Mouse (Mus musculus) bone marrow macrophage, adult 2 months (primary cell): Measurements from ENCODE around the gene Trim69.

Source experiments
- CTCF ChIP-seq: IDR thresholded peaks from 2 replicates; pipeline ENCODE4 v1.5.1; 2012; ENCODE audit warnings: low read depth, mild to moderate bottlenecking, low read length, moderate library complexity
- POLR2A ChIP-seq: IDR thresholded peaks from 2 replicates; pipeline ENCODE4 v1.6.1; 2012; ENCODE audit warnings: mild to moderate bottlenecking, low read depth, low read length, borderline replicate concordance

DNA sequence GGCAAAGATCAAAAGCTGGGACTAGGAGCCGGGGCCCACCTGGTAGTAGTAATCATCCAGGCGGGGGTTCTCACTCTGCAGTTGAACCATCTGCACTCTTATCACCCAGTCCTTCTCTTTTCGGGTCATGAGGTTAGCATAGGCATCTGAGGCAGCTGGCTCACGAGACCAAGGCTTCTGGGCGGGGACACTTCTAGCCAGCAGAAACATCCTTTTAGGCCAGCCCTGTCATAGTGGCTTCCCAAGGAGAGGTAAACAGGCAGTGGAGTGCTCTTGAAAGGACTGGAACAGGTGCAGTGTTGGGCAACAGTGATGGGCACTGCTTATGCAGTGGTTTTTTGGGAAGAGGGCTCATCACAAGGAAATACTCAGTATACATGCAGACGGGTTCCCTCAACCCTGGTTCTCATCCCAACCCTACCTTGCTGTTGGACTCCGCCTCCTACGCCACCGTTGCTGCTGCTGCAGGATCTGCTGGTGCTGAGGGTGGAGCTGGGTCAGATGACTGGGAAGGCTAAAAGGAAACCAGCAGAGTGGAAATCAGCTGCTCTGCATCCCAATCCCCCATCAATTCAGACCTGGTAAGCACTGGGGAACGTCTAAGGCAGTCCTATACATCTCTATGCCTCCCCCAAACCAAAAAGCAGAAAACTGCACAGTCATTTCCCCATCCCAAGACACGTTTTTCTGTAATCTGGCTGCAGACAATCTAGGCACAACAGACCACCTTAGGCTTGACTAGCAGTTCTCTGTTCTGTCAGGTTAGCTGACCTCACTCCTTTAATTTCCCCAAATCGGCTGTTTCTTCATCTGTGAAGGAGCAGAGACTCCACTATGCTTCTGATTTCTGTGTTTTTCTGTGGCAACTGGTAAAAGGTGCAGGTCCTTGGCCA is 34.6 kb upstream of the Trim69 start:
- TF ChIP-seq POLR2A, result no peak
- TF ChIP-seq CTCF, result no peak
